ENCODE assay signal across 35 mouse cellular contexts in the genomic region with DNA sequence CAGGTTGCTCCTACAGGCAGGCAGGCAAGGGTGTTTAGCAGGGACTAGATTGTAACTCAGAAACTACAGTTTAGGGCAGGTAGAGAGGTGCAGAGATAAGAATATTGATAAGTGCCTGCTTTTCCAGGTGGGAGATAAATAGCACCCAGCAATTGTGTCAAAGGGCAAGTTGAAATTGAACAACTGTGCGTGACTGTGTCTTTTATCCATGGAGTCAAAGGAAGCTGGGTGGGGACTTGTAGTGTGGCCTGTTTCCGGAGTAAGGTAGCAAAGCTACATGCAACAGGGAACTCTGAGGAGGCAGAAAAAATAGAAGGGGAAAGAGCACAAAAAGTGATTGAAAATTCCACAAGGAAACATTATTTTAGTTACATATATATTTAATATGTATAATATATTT. TPM values are rescaled to one million over a fixed set of nuclear protein-coding genes. Genes with fewer than 3 reads are reported as not detected.
"Had no signal": no experiment of that assay in that cellular context is flagged by ENCODE, and none has a peak within 500 bp of the region (broad histone marks: within the 10 kb centered on the region; RNA-seq: fewer than 3 reads in every experiment).

No protein-coding gene starts in this region.

- DNase-seq: left cerebral cortex, postnatal 4 days; liver; liver, embryonic 13.5 days; liver, postnatal 0 days; lung, adult 18-20 months; lung, adult 2 months; lung, embryonic 14.5 days; lung, postnatal 10 days; lung, postnatal 14 days; lung, postnatal 36 days; lung, postnatal 4 days had no signal

- H3K9ac ChIP-seq: limb, embryonic 12.5 days; limb, embryonic 13.5 days; limb, embryonic 15.5 days; liver, embryonic 12.5 days; liver, embryonic 13.5 days; liver, embryonic 14.5 days; liver, embryonic 15.5 days; liver, postnatal 0 days; lung, embryonic 14.5 days; lung, embryonic 15.5 days; midbrain, embryonic 12.5 days; midbrain, embryonic 13.5 days; midbrain, embryonic 15.5 days had no signal

- H3K36me3 ChIP-seq: limb, embryonic 10.5 days; limb, embryonic 12.5 days; limb, embryonic 13.5 days; limb, embryonic 15.5 days; liver, embryonic 12.5 days; liver, embryonic 13.5 days; liver, embryonic 15.5 days; lung, embryonic 15.5 days; midbrain, embryonic 10.5 days; midbrain, embryonic 12.5 days; midbrain, embryonic 13.5 days; midbrain, embryonic 15.5 days had no signal

- H3K4me1 ChIP-seq: limb, embryonic 10.5 days; limb, embryonic 12.5 days; limb, embryonic 13.5 days; limb, embryonic 15.5 days; liver, embryonic 12.5 days; liver, embryonic 13.5 days; liver, embryonic 15.5 days; lung, embryonic 15.5 days; megakaryocyte, embryonic 14.5 days; midbrain, embryonic 10.5 days; midbrain, embryonic 12.5 days; midbrain, embryonic 13.5 days; midbrain, embryonic 15.5 days had no signal

- H3K9me3 ChIP-seq: limb, embryonic 10.5 days; limb, embryonic 12.5 days; limb, embryonic 13.5 days; limb, embryonic 15.5 days; liver, embryonic 12.5 days; liver, embryonic 13.5 days; liver, embryonic 15.5 days; lung, embryonic 15.5 days; megakaryocyte, embryonic 14.5 days; midbrain, embryonic 10.5 days; midbrain, embryonic 12.5 days; midbrain, embryonic 13.5 days; midbrain, embryonic 15.5 days had no signal

- H3K4me2 ChIP-seq: limb, embryonic 12.5 days; limb, embryonic 13.5 days; limb, embryonic 15.5 days; liver, embryonic 11.5 days; liver, embryonic 12.5 days; liver, embryonic 13.5 days; liver, embryonic 15.5 days; lung, embryonic 14.5 days; lung, embryonic 15.5 days; midbrain, embryonic 11.5 days; midbrain, embryonic 12.5 days; midbrain, embryonic 13.5 days; midbrain, embryonic 15.5 days had no signal

- ATAC-seq: liver, embryonic 12.5 days; liver, postnatal 0 days; lung, postnatal 0 days; midbrain, embryonic 13.5 days; midbrain, embryonic 15.5 days; midbrain, embryonic 16.5 days had no signal

- H3K27ac ChIP-seq: limb, embryonic 10.5 days; limb, embryonic 12.5 days; limb, embryonic 13.5 days; limb, embryonic 15.5 days; liver, embryonic 12.5 days; liver, embryonic 13.5 days; liver, embryonic 14.5 days; liver, embryonic 15.5 days; lung, embryonic 15.5 days; macrophage; midbrain, embryonic 10.5 days; midbrain, embryonic 12.5 days; midbrain, embryonic 13.5 days; midbrain, embryonic 15.5 days had no signal

- H3K27me3 ChIP-seq: limb, embryonic 12.5 days; limb, embryonic 15.5 days; liver, embryonic 12.5 days; liver, embryonic 13.5 days; liver, embryonic 15.5 days; lung, embryonic 15.5 days; midbrain, embryonic 12.5 days; midbrain, embryonic 13.5 days had no signal

- H3K4me3 ChIP-seq: limb, embryonic 10.5 days; limb, embryonic 12.5 days; limb, embryonic 13.5 days; limb, embryonic 15.5 days; liver, embryonic 12.5 days; liver, embryonic 13.5 days; liver, embryonic 15.5 days; lung, embryonic 15.5 days; megakaryocyte, embryonic 14.5 days; midbrain, embryonic 10.5 days; midbrain, embryonic 12.5 days; midbrain, embryonic 13.5 days; midbrain, embryonic 15.5 days; myocyte had no signal

RNA-seq across cellular contexts. Expression of a gene that starts 40.4 kb away (rescaled TPM):
- polyA plus RNA-seq: limb, embryonic 10.5 days; limb, embryonic 11.5 days; limb, embryonic 12.5 days; limb, embryonic 13.5 days; limb, embryonic 15.5 days; liver, adult 2 months; liver, embryonic 15.5 days; liver, embryonic 16.5 days; liver, postnatal 0 days; lung, adult 2 months; lung, embryonic 14.5 days; lung, embryonic 15.5 days; lung, embryonic 16.5 days; macrophage; midbrain, embryonic 10.5 days; midbrain, embryonic 11.5 days; midbrain, embryonic 12.5 days; midbrain, embryonic 13.5 days; midbrain, embryonic 15.5 days; midbrain, embryonic 16.5 days; midbrain, postnatal 0 days; myocyte had no signal
